Mouse (Mus musculus): ENCODE measurements around the gene Adam19. TPM values are rescaled to one million over a fixed set of nuclear protein-coding genes. Genes with fewer than 3 reads are reported as not detected.

Gene Adam19
- total RNA-seq, 1 experiment: 43.8 TPM

DNA sequence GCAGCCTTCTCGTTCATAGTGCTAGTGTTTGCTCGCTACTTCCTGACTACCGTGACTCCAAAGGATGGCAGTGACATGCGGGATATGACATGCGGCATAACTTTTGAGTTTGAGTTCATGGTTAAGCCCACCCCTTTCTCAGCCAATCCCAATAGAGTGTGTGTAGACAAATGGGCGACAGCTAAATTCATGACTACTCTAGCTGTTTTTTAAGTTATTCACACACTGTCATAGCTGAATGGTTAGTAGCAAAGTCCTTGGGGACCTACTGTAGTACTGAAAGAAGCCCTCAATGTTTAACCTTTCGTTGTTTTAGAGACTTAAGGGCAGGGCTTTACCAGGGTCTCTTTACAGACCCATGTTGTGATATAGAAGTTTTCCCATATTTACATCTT is 70.0 kb downstream of the Adam19 start:
- no peaks in the 10 kb centered on the region for H3K9me3 ChIP-seq (ENCODE audit: control insufficient read depth, insufficient read depth, low read depth, low read length)
- no peak overlapping the region for H3K27ac ChIP-seq (ENCODE audit: insufficient read depth, low read depth, low read length, poor library complexity, severe bottlenecking)
- H3K4me3 ChIP-seq (ENCODE audit: insufficient read depth in 1 of 2, low read depth in 1 of 2, low read length in 2 of 2, poor library complexity in 1 of 2, severe bottlenecking in 1 of 2): no peak overlapping the region
- in situ Hi-C loops (cut with MboI; ENCODE audit: low sequenced_read_pairs in 2 of 2, unreplicated experiment in 2 of 2): no loop called here
- TF ChIP-seq ZC3H11A (IDR thresholded peaks at IDR 0.05; ENCODE audit: borderline replicate concordance, low read depth, low read length) (no peak), CHD2 (IDR thresholded peaks at IDR 0.05; ENCODE audit: low read depth, low read length) (no peak), ZNF384 (IDR thresholded peaks at IDR 0.05; ENCODE audit: low read depth, low read length) (no peak), MAFK (IDR thresholded peaks at IDR 0.05; ENCODE audit: insufficient read depth, low read depth, low read length) (no peak), HCFC1 (IDR thresholded peaks at IDR 0.05; ENCODE audit: borderline replicate concordance, insufficient read depth, low read length) (no peak)
- H3K4me1 ChIP-seq (ENCODE audit: control insufficient read depth in 2 of 2, insufficient read depth in 2 of 2, low read length in 2 of 2, poor library complexity in 1 of 2): peaks cover under 1 to 13% of the 10 kb centered on the region in 2 experiments; a peak in 3 of 4 replicates
- H3K9ac ChIP-seq (ENCODE audit: insufficient read depth, low read depth, low read length, poor library complexity, severe bottlenecking): no peak overlapping the region
- no peak for DNase-seq (ENCODE audit: low read depth, low spot score)
- H3K36me3 ChIP-seq (ENCODE audit: control insufficient read depth, insufficient read depth, low read length, poor library complexity, severe bottlenecking): peaks cover 24% of the 10 kb centered on the region

DNA sequence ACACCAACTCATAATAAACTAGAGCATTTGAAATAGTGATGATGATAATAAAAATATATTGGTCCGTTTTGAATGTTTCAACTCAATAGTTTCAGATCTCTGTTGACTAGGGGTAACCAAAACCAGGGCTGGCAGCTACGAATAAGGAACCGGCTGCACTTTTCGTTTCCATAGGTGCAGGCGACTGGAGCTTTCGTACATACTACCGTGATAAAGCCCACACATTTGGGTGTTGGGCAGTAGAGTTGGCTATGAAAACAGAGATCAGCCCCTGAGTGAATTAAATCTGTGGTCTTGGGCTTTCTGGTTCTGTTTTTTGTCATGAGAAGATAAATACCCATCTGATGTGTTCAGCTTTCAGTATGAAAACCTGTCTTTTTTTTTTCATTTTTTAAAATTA is 70.5 kb downstream of the Adam19 start:
- in situ Hi-C loops (cut with MboI; ENCODE audit: low sequenced_read_pairs in 2 of 2, unreplicated experiment in 2 of 2): no loop called here
- H3K4me1 ChIP-seq (ENCODE audit: control insufficient read depth in 2 of 2, insufficient read depth in 2 of 2, low read length in 2 of 2, poor library complexity in 1 of 2): peaks cover 0 to 9% of the 10 kb centered on the region in 2 experiments; a peak in 2 of 4 replicates
- no peak overlapping the region for H3K9ac ChIP-seq (ENCODE audit: insufficient read depth, low read depth, low read length, poor library complexity, severe bottlenecking)
- TF ChIP-seq ZC3H11A (IDR thresholded peaks at IDR 0.05; ENCODE audit: borderline replicate concordance, low read depth, low read length) (no peak), CHD2 (IDR thresholded peaks at IDR 0.05; ENCODE audit: low read depth, low read length) (no peak), MAFK (IDR thresholded peaks at IDR 0.05; ENCODE audit: insufficient read depth, low read depth, low read length) (no peak), ZNF384 (IDR thresholded peaks at IDR 0.05; ENCODE audit: low read depth, low read length) (no peak), HCFC1 (IDR thresholded peaks at IDR 0.05; ENCODE audit: borderline replicate concordance, insufficient read depth, low read length) (no peak)
- H3K27ac ChIP-seq (ENCODE audit: insufficient read depth, low read depth, low read length, poor library complexity, severe bottlenecking): no peak overlapping the region
- H3K36me3 ChIP-seq (ENCODE audit: control insufficient read depth, insufficient read depth, low read length, poor library complexity, severe bottlenecking): peaks cover 25% of the 10 kb centered on the region
- no peak overlapping the region for H3K4me3 ChIP-seq (ENCODE audit: insufficient read depth in 1 of 2, low read depth in 1 of 2, low read length in 2 of 2, poor library complexity in 1 of 2, severe bottlenecking in 1 of 2)
- no peaks in the 10 kb centered on the region for H3K9me3 ChIP-seq (ENCODE audit: control insufficient read depth, insufficient read depth, low read depth, low read length)
- no peak for DNase-seq (ENCODE audit: low read depth, low spot score)

DNA sequence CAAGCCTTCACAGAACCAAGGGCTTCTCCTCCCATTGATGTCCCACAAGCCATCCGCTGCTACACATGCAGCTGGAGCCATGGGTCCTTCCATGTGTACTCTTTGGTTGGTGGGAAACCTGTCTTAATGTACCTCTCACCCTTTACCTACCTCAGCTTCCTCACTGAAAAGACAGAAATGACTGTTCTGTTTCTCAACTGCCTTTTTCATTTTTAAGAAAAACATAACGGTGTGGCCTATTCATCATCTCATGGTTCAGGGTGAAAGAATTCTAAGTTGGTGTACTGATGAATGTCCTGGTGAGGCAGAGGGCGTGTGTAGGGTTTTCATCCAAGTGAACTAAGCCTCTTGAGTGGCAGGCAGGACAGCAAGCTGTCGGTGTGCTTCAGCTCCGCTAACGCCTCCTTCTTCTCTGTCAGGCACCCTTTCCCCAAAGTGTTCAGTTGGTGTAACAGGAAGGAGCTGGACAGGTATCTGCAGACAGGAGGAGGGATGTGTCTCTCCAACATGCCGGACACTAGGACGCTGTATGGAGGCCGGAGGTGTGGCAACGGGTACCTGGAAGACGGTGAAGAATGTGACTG is 71.1 kb downstream of the Adam19 start:
- peaks cover 24% of the 10 kb centered on the region for H3K36me3 ChIP-seq (ENCODE audit: control insufficient read depth, insufficient read depth, low read length, poor library complexity, severe bottlenecking)
- in situ Hi-C loops (cut with MboI; ENCODE audit: low sequenced_read_pairs in 2 of 2, unreplicated experiment in 2 of 2): no loop called here

DNA sequence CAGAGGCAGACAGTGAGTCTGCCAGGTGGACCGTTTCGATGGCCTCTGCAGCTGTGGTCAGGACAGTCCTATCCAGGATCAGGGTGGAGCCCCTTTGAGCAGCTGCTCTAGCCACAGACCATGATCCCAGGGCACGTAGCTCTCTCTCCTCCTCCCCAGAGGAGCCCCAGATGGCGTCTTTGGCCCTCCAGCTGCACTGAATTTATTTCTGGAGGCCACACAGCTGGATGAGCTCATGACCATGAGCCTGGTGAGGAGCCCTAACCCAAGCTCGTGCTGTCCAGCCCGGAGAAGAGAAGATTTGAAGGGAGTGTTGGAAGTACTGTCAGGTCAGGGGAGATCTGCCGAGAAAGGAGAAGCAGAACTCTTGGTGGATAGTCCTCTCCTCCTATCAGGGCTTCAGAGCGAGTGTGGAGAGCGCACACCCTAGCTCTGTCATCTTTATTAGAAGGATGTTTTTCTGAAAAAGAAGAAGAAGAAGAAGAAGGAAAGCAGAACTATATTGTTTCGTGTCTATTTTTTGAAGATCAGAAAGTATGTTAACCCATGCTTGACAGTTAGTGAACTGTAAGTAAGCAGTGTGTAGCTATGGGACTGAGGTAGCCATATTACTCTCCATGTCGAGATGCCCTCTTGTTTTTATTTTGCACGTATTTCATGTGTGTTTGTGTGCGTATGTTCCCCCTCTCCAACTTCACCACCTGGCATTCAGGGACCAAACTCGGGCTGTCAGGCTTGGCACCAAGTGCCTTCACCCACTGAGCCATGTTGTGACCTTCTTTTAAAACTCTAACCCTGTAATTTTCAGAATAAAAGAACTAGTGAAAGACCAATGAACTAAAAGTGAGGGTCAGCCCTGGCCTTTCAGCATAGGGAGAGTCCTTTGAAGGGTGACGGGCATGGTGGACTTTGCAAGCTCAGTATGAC is 72.1 kb downstream of the Adam19 start:
- Histone ChIP-seq H3K27ac (ENCODE audit: insufficient read depth, low read depth, low read length, poor library complexity, severe bottlenecking) (no peak overlapping the region), H3K4me1 (ENCODE audit: control insufficient read depth in 2 of 2, insufficient read depth in 2 of 2, low read length in 2 of 2, poor library complexity in 1 of 2) (no peaks in the 10 kb centered on the region), H3K36me3 (ENCODE audit: control insufficient read depth, insufficient read depth, low read length, poor library complexity, severe bottlenecking) (peaks cover 18% of the 10 kb centered on the region), H3K4me3 (ENCODE audit: insufficient read depth in 1 of 2, low read depth in 1 of 2, low read length in 2 of 2, poor library complexity in 1 of 2, severe bottlenecking in 1 of 2) (no peak overlapping the region), H3K9me3 (ENCODE audit: control insufficient read depth, insufficient read depth, low read depth, low read length) (no peaks in the 10 kb centered on the region), H3K9ac (ENCODE audit: insufficient read depth, low read depth, low read length, poor library complexity, severe bottlenecking) (no peak overlapping the region)
- no peak for DNase-seq (ENCODE audit: low read depth, low spot score)
- TF ChIP-seq MAFK (IDR thresholded peaks at IDR 0.05; ENCODE audit: insufficient read depth, low read depth, low read length): no peak
- TF ChIP-seq ZC3H11A (IDR thresholded peaks at IDR 0.05; ENCODE audit: borderline replicate concordance, low read depth, low read length): no peak
- TF ChIP-seq ZNF384 (IDR thresholded peaks at IDR 0.05; ENCODE audit: low read depth, low read length): no peak
- in situ Hi-C loops (cut with MboI; ENCODE audit: low sequenced_read_pairs in 2 of 2, unreplicated experiment in 2 of 2): no loop called here

More for the DNA sequence above, 71.1 kb downstream of the Adam19 start:
- H3K27ac ChIP-seq (ENCODE audit: insufficient read depth, low read depth, low read length, poor library complexity, severe bottlenecking): no peak overlapping the region
- H3K4me1 ChIP-seq (ENCODE audit: control insufficient read depth in 2 of 2, insufficient read depth in 2 of 2, low read length in 2 of 2, poor library complexity in 1 of 2): peaks cover 0 to 4% of the 10 kb centered on the region in 2 experiments; a peak in 2 of 4 replicates
- no peak for DNase-seq (ENCODE audit: low read depth, low spot score)
- H3K9ac ChIP-seq (ENCODE audit: insufficient read depth, low read depth, low read length, poor library complexity, severe bottlenecking): no peak overlapping the region
- H3K4me3 ChIP-seq (ENCODE audit: insufficient read depth in 1 of 2, low read depth in 1 of 2, low read length in 2 of 2, poor library complexity in 1 of 2, severe bottlenecking in 1 of 2): no peak overlapping the region
- TF ChIP-seq CHD2 (IDR thresholded peaks at IDR 0.05; ENCODE audit: low read depth, low read length): no peak
- TF ChIP-seq ZNF384 (IDR thresholded peaks at IDR 0.05; ENCODE audit: low read depth, low read length): no peak
- TF ChIP-seq HCFC1 (IDR thresholded peaks at IDR 0.05; ENCODE audit: borderline replicate concordance, insufficient read depth, low read length): no peak
- no peak for TF ChIP-seq MAFK (IDR thresholded peaks at IDR 0.05; ENCODE audit: insufficient read depth, low read depth, low read length)
- no peak for TF ChIP-seq ZC3H11A (IDR thresholded peaks at IDR 0.05; ENCODE audit: borderline replicate concordance, low read depth, low read length)
- no peaks in the 10 kb centered on the region for H3K9me3 ChIP-seq (ENCODE audit: control insufficient read depth, insufficient read depth, low read depth, low read length)

All from ES-E14 (cell line).